ENCODE assay signal across 36 mouse cellular contexts in the genomic region with DNA sequence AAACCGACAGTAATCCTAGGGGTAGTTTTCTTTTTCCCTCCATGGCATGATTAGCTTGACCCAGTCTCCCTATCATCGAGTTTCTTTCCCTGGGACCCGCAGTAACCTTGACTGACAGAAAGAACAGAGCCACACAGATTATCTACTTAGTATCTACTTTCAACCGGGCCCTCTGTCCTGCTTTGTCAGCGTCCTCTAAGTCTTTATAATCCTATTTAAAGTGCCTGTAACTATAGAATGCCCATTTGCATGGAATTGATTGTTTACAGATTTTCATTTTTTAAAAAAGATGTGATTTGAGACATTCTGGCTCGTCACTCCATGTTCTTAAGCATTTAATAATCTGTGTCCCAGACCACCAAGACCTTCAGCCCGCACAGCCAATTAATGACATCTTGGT. TPM values are rescaled to one million over a fixed set of nuclear protein-coding genes. Genes with fewer than 3 reads are reported as not detected.
"Had no signal": no experiment of that assay in that cellular context is flagged by ENCODE, and none has a peak within 500 bp of the region (broad histone marks: within the 10 kb centered on the region; RNA-seq: fewer than 3 reads in every experiment).

No protein-coding gene starts in this region.

- H3K27me3 ChIP-seq: intestine, embryonic 15.5 days had no signal

- ATAC-seq: hindbrain, postnatal 0 days; intestine, embryonic 15.5 days; intestine, postnatal 0 days had no signal

- H3K9ac ChIP-seq: heart, embryonic 13.5 days; heart, embryonic 15.5 days; hindbrain, embryonic 13.5 days; hindbrain, embryonic 15.5 days; intestine, embryonic 15.5 days; limb, embryonic 12.5 days had no signal

- H3K4me2 ChIP-seq: heart, embryonic 11.5 days; heart, embryonic 13.5 days; heart, embryonic 15.5 days; hindbrain, embryonic 13.5 days; hindbrain, embryonic 15.5 days; intestine, embryonic 15.5 days; limb, embryonic 12.5 days; liver, embryonic 11.5 days had no signal

- DNase-seq: gastrocnemius, postnatal 14 days; gastrocnemius, postnatal 36 days; heart, adult 2 months; heart, postnatal 14 days; heart, postnatal 36 days; kidney, adult 18-20 months; kidney, adult 8-10 months; kidney, postnatal 10 days; kidney, postnatal 25 days; kidney, postnatal 4 days; liver had no signal

- H3K4me3 ChIP-seq: heart, adult 2 months; heart, embryonic 13.5 days; heart, embryonic 15.5 days; hindbrain, embryonic 13.5 days; hindbrain, embryonic 15.5 days; intestine, embryonic 15.5 days; layer of hippocampus, adult 2 months; left cerebral cortex, adult 2 months; limb, embryonic 10.5 days; limb, embryonic 12.5 days had no signal

- H3K4me1 ChIP-seq: intestine, embryonic 15.5 days had no signal

- H3K36me3 ChIP-seq: heart, embryonic 13.5 days; heart, embryonic 15.5 days; hindbrain, embryonic 13.5 days; hindbrain, embryonic 15.5 days; intestine, embryonic 15.5 days; limb, embryonic 10.5 days; limb, embryonic 12.5 days had no signal

- H3K27ac ChIP-seq: heart, adult 2 months; heart, embryonic 13.5 days; heart, embryonic 15.5 days; hindbrain, embryonic 13.5 days; hindbrain, embryonic 15.5 days; hindbrain, postnatal 0 days; intestine, embryonic 15.5 days; layer of hippocampus, adult 2 months; left cerebral cortex, adult 2 months; limb, embryonic 10.5 days; limb, embryonic 12.5 days had no signal

- H3K9me3 ChIP-seq: heart, embryonic 13.5 days; heart, embryonic 15.5 days; hindbrain, embryonic 13.5 days; hindbrain, embryonic 15.5 days; intestine, embryonic 15.5 days; limb, embryonic 10.5 days; limb, embryonic 12.5 days had no signal

RNA-seq across cellular contexts. Expression of gene Cnga1, which starts 0.4 kb away (rescaled TPM):
- total RNA-seq: gastrocnemius, adult 18-20 months; gastrocnemius, adult 8-10 months; gastrocnemius, postnatal 14 days; gastrocnemius, postnatal 36 days; heart, adult 2 months; heart, postnatal 36 days; hindbrain, postnatal 0 days; layer of hippocampus, adult 2 months; layer of hippocampus, postnatal 10 days; layer of hippocampus, postnatal 25 days; left cerebral cortex, adult 2 months; left cerebral cortex, postnatal 14 days; left cerebral cortex, postnatal 36 days had no signal
- polyA plus RNA-seq: gonadal fat pad, adult 2 months; heart, adult 2 months; heart, embryonic 11.5 days; heart, embryonic 13.5 days; heart, embryonic 15.5 days; heart, postnatal 0 days; hindbrain, embryonic 11.5 days; hindbrain, embryonic 13.5 days; hindbrain, embryonic 15.5 days; hindbrain, postnatal 0 days; intestine, embryonic 15.5 days; intestine, postnatal 0 days; kidney, embryonic 14.5 days; kidney, embryonic 16.5 days; limb, embryonic 10.5 days; limb, embryonic 12.5 days; liver, embryonic 11.5 days had no signal

RNA-seq across cellular contexts. Expression of gene Nipal1, which starts 3.9 kb away (rescaled TPM):
- total RNA-seq: gastrocnemius, postnatal 36 days; heart, adult 2 months; heart, postnatal 36 days; layer of hippocampus, adult 2 months; layer of hippocampus, postnatal 10 days; layer of hippocampus, postnatal 25 days; left cerebral cortex, adult 2 months; left cerebral cortex, postnatal 14 days; left cerebral cortex, postnatal 36 days had no signal
- polyA plus RNA-seq: heart, adult 2 months; heart, postnatal 0 days had no signal

RNA-seq across cellular contexts. Expression of gene Gm5868, which starts 56.3 kb away (rescaled TPM):
- total RNA-seq: gastrocnemius, adult 18-20 months; gastrocnemius, adult 8-10 months; gastrocnemius, postnatal 14 days; gastrocnemius, postnatal 36 days; heart, adult 2 months; heart, postnatal 14 days; heart, postnatal 36 days; hematopoietic stem cell, adult 5-6 weeks had no signal
- polyA plus RNA-seq: gonadal fat pad, adult 2 months; heart, adult 2 months; heart, embryonic 13.5 days; heart, postnatal 0 days had no signal
